Mouse (Mus musculus) liver (tissue): Measurements from ENCODE around the gene Ifi27l2a.

ENCODE experiments used
- DNase-seq: peaks from one replicate; pipeline ENCODE4 v3.0.0-alpha.2; 2020; ENCODE audit warnings: mixed read lengths

Gene Ifi27l2a

DNA sequence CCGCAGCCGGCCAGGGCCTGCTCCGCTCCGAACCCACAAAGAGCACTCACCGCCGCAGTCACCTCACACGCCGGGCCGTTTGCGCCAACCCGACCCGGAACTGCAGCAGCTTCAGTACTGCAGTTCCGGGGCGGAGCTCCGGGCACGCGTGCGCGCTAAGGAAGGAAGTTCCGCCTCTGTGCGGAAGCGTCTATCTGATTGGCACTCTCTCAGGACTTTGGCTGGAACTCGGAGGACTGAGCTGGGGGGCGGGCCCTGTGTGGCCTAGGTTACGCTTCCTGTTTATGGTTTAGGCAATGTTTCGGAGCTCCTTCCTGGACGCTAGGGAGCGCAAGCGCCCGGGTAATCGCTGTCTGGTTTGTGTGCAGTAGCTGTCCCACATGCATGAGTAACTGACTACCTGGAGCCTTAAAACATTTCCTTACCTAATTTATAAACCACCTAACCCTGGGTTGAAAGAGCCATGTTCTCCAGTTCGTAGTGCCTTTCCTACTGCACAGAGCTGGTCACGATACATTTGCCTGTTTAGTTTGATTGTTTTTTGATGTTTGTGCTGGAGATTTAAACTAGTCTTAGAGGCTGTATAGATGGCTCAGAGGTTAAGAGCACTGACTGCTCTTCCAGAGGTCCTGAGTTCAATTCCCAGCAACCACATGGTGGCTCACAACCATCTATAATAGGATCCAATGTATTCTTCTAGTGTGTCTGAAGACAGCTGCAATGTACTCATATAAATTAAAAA, 17.6 kb downstream of the Ifi27l2a start, which contains the start of gene Ddx24:
Ddx24 (minus strand) TSS at position 102 of the 742 bp plus-strand sequence.
- DNase-seq, result peak; percentile 97

DNA sequence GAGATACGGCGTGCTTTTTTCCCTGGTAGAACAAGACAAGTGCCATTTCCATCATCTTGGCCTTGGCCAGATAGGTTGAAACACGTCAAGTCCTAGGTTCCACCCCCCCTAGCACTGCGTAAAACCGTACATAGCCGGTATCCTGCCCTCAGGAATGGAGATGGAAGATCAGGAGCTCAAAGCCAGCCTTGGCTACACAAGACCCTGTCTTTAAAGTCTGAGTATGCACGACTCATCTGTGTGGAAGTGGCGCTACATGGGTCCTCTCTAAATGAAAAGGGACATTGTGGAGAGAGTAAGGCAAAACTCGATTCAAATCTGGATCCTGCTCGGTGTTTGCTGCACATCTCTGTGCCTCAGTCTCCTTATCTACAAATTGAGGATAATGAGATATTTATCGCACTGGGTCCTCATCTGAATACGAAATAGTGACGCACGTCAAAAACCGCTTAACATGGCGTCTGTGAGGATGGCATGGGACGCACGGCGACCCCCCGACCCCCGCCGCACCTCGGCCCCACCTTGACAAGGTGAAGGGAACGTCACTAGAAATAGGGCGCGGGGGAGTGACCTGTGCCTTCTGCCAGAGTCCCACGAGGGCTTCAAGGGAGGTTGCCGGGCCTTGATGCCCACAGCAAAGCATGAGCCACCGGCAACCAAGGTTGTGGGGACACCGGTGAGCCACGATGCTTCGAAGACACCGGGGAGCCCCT, 18.3 kb downstream of the Ifi27l2a start:
- no peak for DNase-seq

DNA sequence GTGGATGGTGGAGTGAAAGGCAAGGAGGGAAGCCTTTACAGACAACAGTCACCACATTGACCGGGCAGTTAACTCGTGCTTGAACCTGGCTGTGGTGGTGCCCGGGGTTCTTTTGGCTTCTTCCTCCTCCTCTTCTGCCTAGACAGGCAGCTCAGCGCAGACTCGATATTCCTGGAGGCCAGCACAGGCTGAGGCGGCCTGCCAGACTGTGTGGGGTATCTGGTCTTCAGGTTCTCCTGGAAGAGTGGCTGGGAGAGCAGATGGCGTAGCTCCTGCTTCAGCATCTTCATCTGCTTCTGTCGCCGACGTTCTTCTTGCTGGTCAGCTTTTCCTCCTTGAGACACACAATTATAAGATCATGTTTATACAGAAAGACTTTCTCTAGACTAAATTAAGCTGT, 35.3 kb downstream of the Ifi27l2a start:
- no peak for DNase-seq

DNA sequence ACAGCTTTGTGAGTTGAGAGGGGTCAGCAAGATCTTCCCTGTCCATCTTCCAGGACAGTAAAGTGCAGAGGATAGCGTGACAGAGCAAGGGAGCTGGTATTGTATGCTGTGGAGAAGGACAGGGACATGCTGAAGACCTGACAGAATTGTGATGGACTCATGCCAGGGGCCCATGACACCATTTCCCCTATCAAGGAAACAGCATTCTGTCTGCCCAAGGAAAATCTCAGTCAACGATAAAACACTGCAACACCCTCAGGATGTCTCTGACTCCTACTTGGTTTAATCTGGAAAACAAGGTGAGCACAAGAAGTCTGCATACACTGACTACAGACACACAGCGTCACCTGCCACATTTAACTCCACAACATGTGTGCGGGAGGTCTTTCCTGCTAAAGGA, 35.8 kb downstream of the Ifi27l2a start, which contains the start of gene 9330161L09Rik:
9330161L09Rik (minus strand) TSS at position 101 of the 400 bp plus-strand sequence.
- DNase-seq, result no peak

DNA sequence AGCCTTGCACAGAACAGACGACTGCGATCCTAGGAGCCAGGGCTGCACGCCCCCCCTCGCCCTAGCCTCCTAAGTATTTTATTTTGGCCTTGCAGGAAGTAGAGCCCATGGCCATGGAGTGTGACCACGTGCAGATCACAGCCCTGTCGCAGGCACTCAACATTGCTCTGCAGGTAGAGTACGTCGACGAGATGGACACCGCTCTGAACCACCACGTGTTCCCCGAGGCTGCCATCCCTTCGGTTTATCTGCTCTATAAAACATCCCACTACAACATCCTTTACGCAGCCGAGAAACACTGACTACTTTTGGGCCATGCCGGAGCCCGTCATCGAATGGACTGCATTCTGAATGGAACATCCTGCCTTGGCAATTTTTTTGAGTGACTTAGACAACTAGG, 39.3 kb downstream of the Ifi27l2a start:
- DNase-seq, result no peak

DNA sequence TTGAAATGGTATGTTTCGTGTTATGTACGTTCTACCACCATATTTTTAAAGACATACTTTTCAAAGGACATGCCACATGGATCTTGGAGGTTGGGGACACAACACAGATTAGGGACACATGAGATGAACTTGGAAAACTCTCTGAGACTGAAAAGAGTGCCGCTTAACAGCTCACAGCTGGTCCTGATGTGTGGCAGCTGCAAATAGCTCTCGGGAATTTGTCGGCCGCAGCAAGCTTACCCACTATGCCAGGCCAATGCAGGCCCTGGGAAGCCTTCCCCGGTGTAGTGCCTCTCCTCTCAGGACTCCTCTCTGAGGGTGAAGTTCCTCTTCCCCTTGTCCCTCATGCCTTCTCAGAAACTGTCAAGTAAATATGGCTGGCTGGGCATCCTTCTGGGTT, 46.7 kb downstream of the Ifi27l2a start:
- no peak for DNase-seq

DNA sequence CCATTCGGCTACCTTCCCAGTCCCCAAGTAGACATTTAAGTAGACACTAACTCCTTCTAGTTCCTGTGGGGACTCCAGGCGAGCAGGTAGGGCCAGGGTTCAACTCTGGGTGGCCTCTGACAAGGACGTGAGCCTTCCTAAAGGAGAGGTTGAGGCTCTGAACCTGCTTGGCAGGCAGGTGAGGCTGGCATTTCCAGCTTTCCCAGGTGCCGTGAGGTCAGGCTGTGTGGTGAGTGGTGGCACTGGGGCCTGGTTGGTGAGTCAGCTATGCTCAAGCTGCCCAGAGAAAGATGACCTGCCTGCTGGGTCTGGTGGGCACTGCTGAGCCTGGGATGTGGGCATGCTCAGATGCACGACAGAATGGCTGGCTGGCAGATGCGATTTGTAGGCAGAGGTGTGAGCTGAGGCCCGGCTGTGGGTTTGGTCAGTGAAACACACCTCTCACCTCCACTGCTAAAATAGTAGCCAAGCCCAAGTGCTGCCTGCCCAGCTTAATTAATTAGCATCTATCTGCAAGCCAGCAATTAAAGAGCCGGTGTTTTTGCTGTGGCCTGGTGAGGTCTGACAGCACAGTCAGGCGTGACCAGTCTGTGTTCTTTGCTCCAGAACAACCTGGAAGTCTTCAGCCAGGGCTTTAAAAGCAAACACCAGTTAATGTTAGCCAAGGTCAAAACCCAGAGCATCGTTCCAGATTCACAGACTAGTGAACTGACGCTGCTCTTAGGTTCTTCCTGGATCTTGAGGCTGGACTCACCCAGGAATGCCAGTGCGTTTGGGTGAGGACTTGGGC, 47.8 kb downstream of the Ifi27l2a start:
- no peak for DNase-seq

DNA sequence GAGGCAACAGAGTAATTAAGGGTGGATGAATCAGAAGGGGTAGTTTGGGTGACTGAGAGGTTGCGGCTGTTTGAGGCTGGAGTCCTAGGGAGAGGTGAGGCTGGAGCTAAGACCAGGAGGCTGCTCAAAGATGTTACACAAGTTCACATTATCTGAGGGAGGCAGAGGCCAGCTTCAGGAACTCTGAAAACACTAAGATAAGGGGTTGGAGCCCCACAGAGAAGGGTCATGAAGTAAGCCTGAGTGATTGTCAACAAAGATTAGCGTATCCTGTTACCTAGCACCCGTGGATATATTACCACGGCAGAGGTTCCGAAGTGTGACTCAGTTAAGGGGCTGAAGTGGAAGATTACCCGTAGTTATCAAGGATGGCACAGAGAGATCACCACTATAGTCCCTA, 50.0 kb downstream of the Ifi27l2a start:
- peak; percentile 79 for DNase-seq
